Mouse (Mus musculus) stomach, embryonic 16.5 days (tissue): ENCODE measurements around the gene Dcp1b. TPM values are rescaled to one million over a fixed set of nuclear protein-coding genes. Genes with fewer than 3 reads are reported as not detected.

ENCODE experiments used
- ATAC-seq: fragments of 200-750 bp; cut with Nextera tagmentation; 2 replicates; pipeline ENCODE4 v1.8.0; 2017; ENCODE audit warnings: moderate number of reproducible peaks, moderate TSS enrichment; ENCODE audit not compliant: insufficient read depth, low FRiP score
- H3K27ac ChIP-seq: fragments of 300-500 bp; sonication (generic); 2 replicates; pipeline ENCODE4 v1.5.1; 2014; ENCODE audit warnings: low read length
- H3K27me3 ChIP-seq: fragments of 300-500 bp; sonication (generic); 2 replicates; pipeline ENCODE4 v1.6.1; 2014; ENCODE audit warnings: low read length, control low read depth, mixed read lengths; ENCODE audit not compliant: control insufficient read depth, insufficient read depth
- H3K36me3 ChIP-seq: fragments of 300-500 bp; sonication (generic); 2 replicates; pipeline ENCODE4 v1.6.1; 2014; ENCODE audit warnings: low read length; ENCODE audit not compliant: control insufficient read depth, insufficient read depth
- H3K4me1 ChIP-seq: fragments of 300-500 bp; sonication (generic); 2 replicates; pipeline ENCODE4 v1.6.1; 2014; ENCODE audit warnings: low read length, control low read depth, mixed read lengths; ENCODE audit not compliant: control insufficient read depth, insufficient read depth
- H3K4me2 ChIP-seq: fragments of 300-500 bp; sonication (generic); 2 replicates; pipeline ENCODE4 v1.6.1; 2014; ENCODE audit warnings: low read depth, low read length, mixed read lengths
- H3K4me3 ChIP-seq: fragments of 300-500 bp; sonication (generic); replicated peaks from 2 replicates; pipeline ENCODE4 v1.5.1; 2014; ENCODE audit warnings: mild to moderate bottlenecking, low read length
- H3K9ac ChIP-seq: fragments of 300-500 bp; sonication (generic); 2 replicates; pipeline ENCODE4 v1.6.1; 2014; ENCODE audit warnings: low read length
- H3K9me3 ChIP-seq: fragments of 300-500 bp; sonication (generic); replicated peaks from 2 replicates; pipeline ENCODE4 v1.6.1; 2016; ENCODE audit warnings: low read length, control low read depth; ENCODE audit not compliant: control insufficient read depth
- WGBS: fragments of 180-500 bp; shearing (Covaris S2); extraction: QIAGEN DNeasy Blood & Tissue Kit; methylation state at CpG from one replicate; pipeline ENCODE4 v1.1.7; 2014; 5-methylcytosine and 5-hydroxymethylcytosine counted together
- polyA plus RNA-seq: library from polyadenylated mRNA; unstranded; fragments of >200 nt; fragmentation: Nextera tagmentation; extraction: Ambion mirVana; gene quantifications from 2 replicates; pipeline ENCODE4 v1.2.1, GENCODE M21; 2015

The Dcp1b gene
- polyA plus RNA-seq, 1 experiment from 2014 or later: 8.3 TPM

DNA sequence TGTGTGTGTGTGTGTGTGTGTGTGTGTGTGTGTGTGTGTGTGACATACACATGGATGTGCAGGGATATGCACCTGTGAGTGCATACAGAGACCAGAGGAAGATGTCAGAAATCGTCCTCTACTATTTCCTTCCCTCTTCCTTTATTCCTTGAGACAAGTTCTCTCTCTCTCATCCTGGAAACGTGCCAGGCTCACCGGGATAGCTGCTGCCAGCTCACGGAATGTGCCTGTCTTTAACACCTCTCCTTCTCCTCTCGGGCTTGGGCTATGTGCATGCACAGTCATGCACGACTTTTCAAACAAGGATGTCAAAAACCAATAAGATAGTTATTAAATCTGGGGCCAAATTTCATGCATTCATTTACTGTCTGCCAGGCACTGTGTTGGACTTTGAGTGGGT, 12.6 kb downstream of the Dcp1b start:
- ATAC-seq: no peak
- Histone ChIP-seq H3K4me2 (no peak overlapping the region), H3K27ac (no peak overlapping the region), H3K9ac (no peak overlapping the region), H3K9me3 (no peaks in the 10 kb centered on the region), H3K4me3 (no peak overlapping the region), H3K36me3 (peaks cover 3% of the 10 kb centered on the region; the same call in 1 of the 2 replicates), H3K27me3 (no peaks in the 10 kb centered on the region), H3K4me1 (no peaks in the 10 kb centered on the region)
- 74% methylated on average over 6 of the region's 6 CpGs for WGBS

DNA sequence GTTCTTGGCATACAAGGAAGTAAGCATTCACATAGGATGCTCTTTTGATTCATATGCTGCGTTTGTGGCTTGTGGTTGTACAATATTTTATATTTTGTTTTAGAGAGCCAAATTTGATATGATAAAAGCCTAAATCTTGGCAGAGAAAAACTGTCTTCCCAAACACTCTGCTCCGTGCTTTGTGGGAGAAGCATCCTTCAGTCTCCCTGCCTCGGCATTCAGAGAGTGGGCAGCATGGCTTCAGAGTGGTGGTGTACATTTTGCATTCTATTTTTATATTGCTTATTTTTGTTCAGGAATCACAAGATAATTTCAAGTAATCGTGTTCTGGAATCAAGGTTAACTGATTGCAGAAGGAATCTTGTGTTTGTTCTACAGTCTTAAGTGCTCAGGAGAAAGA, 16.4 kb downstream of the Dcp1b start:
- no peak overlapping the region for H3K4me3 ChIP-seq
- no peak overlapping the region for H3K9ac ChIP-seq
- ATAC-seq: no peak
- no peak overlapping the region for H3K27ac ChIP-seq
- H3K36me3 ChIP-seq: peaks cover 3% of the 10 kb centered on the region; the same call in 1 of the 2 replicates
- no peak overlapping the region for H3K4me2 ChIP-seq
- no peaks in the 10 kb centered on the region; the same call in 1 of the 2 replicates for H3K4me1 ChIP-seq
- WGBS: 87% methylated on average over 4 of the region's 4 CpGs
- no peaks in the 10 kb centered on the region for H3K27me3 ChIP-seq
- no peaks in the 10 kb centered on the region for H3K9me3 ChIP-seq

DNA sequence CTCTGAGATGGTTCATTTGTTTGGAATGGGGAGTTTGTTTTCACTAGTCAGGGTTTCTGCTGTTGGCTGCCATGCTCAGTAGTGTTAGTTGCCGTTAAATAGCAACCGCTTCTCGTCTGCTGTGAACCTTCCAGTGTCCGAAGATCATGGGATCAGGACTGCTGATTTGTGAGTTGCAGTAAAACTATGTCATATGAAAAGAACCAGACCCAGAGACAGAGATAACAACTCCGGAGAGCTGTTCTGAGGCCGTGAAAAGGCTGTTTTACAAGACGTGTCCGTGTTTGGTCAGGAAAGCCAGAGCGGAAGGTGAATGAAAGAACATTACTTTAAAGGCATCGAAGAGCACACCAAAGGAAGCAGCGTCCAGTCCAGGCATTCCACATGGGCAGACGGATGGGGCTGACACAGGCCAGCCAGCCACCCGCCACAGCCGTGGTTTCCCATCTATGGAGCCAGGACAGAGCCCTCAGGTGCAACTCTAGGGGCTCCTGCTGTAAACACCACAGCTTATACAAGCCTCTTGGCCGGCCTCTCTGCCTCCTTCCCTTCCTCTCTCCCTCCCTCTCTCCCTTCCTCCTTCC, 18.6 kb downstream of the Dcp1b start:
- H3K4me1 ChIP-seq: peaks cover under 1% of the 10 kb centered on the region; the same call in 1 of the 2 replicates
- no peak overlapping the region for H3K4me2 ChIP-seq
- H3K27ac ChIP-seq: peak overlapping the region; percentile 64
- H3K36me3 ChIP-seq: peaks cover 3% of the 10 kb centered on the region; the same call in 1 of the 2 replicates
- H3K9me3 ChIP-seq: no peaks in the 10 kb centered on the region
- ATAC-seq: peak; percentile 50; the same call in 1 of the 2 replicates
- WGBS: 65% methylated on average over 15 of the region's 15 CpGs
- no peak overlapping the region for H3K4me3 ChIP-seq
- no peaks in the 10 kb centered on the region for H3K27me3 ChIP-seq
- H3K9ac ChIP-seq: no peak overlapping the region

- peak overlapping the region; percentile 64; the same call in 1 of the 2 replicates for H3K27ac ChIP-seq
- no peak overlapping the region for H3K4me3 ChIP-seq
- 70% methylated on average over 9 of the region's 9 CpGs for WGBS
- H3K4me1 ChIP-seq: peaks cover 3% of the 10 kb centered on the region; the same call in 1 of the 2 replicates
- ATAC-seq: no peak
- H3K36me3 ChIP-seq: peaks cover 3% of the 10 kb centered on the region; the same call in 1 of the 2 replicates
- H3K9me3 ChIP-seq: no peaks in the 10 kb centered on the region
- H3K27me3 ChIP-seq: no peaks in the 10 kb centered on the region
- H3K9ac ChIP-seq: no peak overlapping the region
- H3K4me2 ChIP-seq: no peak overlapping the region
Measured at GRCm38 (mm10) chr6:119194161-119194560, 19.1 kb downstream of the Dcp1b start.

DNA sequence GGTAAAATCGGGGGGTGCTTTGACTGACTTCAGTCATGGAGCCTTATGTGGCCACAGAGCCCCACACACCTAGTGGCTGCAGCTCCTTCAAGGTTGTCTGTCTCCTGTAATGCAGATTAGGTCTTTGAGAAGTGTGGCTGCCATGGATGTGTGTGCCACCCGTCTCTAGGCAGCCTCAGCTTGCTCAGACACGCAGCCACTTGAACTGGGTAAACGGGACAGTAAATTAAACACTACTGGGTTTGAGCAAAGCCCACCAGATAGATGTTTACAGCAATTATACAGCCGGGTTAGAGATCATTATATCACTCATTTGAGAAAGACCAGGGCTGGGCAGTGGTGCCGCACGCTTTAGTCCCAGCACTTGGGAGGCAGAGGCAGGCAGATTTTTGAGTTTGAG, 19.5 kb downstream of the Dcp1b start:
- Histone ChIP-seq H3K27me3 (no peaks in the 10 kb centered on the region), H3K4me1 (peaks cover 3% of the 10 kb centered on the region; the same call in 1 of the 2 replicates), H3K9ac (no peak overlapping the region), H3K4me3 (no peak overlapping the region), H3K9me3 (no peaks in the 10 kb centered on the region), H3K27ac (no peak overlapping the region), H3K4me2 (no peak overlapping the region), H3K36me3 (peaks cover 3% of the 10 kb centered on the region; the same call in 1 of the 2 replicates)
- 65% methylated on average over 7 of the region's 7 CpGs for WGBS
- no peak for ATAC-seq

DNA sequence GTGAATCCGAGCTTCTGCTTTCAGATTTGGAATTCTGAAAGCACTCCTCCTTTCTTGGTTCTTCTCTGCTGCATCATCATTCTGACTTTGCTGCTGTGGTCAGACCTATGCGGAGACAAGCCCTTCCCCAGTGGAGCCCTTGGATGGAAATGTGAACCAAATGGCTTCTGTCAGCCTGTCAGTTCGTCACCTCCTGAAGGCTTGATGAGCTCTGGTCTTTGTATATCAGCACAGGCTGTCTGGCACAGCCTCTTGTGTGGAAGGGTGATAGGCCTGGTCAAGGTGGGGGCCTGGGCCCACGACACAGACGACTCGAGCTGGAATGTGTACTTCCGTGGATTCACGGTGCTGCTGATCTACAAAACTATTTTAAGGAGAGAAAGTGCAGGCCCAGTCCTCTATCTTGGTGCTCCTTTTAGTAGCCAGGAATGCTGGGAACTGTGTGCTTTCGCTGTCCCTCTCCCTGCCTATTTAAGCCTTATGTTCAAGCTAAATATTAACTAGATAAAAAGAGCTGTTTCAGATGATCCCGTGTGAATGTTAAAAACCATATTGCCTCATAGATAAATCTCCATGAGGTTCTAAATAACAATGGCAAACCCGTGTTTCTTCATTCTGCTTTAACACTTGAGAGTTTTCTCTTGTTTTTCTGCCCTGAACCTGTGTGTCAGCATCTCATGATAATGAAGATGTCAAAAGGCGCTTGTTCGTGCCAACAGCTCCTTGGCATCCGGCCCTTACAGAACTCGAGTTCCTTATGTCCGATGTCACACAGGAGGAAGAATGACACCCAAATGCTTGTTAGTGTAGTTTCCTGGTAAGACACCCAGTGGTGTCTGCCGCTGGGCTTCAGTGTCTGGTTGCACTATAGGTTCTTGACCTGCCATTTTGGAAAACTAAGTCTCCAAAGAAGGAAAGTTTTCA, 21.6 kb downstream of the Dcp1b start, which contains the start of gene Cacna1c:
Gene Cacna1c, minus strand, starts transcription at position 37 of the 924 bp plus-strand sequence.
- peak; percentile 42; the same call in 1 of the 2 replicates for ATAC-seq
- no peaks in the 10 kb centered on the region for H3K27me3 ChIP-seq

DNA sequence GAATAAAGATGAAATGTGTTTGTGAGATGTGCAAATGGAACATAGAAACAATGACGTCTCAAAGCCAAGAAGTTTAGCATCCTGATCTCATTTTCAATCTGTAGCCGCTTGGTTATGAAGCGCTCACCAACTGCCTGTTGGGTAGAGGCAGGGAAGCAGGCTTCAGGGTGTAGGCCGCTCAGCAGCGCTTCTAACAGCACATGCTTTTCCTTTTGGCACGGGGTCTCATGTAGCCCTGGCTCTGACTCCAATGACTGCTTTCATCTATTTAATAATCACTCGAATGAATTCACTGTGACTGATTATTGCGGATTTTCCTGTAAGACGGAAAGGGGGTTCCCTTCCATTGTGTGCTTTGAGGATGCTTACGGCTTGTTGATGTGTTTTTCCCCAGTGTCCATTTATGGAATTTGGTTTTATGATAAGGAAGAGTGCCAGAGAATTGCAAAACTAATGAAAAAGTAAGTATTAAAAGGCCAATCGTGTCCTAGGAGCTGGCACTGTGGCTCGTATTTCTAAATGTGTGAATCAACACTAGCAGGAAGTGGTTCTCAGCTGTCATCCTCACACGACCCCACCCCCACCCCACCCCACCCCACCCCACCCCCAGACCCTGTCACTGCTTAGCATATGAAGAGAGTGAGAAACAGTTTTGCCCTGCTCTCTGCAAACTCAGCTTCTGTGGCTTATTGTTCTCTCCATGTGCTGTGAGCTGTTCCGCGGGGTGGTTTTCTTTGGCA, 23.7 kb downstream of the Dcp1b start:
- no peak for ATAC-seq
- 50% methylated on average over 15 of the region's 15 CpGs for WGBS

More for the DNA sequence above, 21.6 kb downstream of the Dcp1b start, which contains the start of gene Cacna1c:
- H3K4me3 ChIP-seq: no peak within 1 kb of the TSS
- H3K9me3 ChIP-seq: no peaks in the 10 kb centered on the region
- WGBS: 48% methylated on average over 17 of the region's 17 CpGs
- no peak within 1 kb of the TSS for H3K4me2 ChIP-seq
- 0 out of 2 replicates have a peak within 1 kb of the TSS, but pooled peaks have one; percentile 24 for H3K9ac ChIP-seq
- peaks cover 3% of the 10 kb centered on the region; the same call in 1 of the 2 replicates for H3K36me3 ChIP-seq
- H3K4me1 ChIP-seq: peaks cover 3% of the 10 kb centered on the region; the same call in 1 of the 2 replicates
- 0 out of 2 replicates have a peak within 1 kb of the TSS, but pooled peaks have one; percentile 26 for H3K27ac ChIP-seq

DNA sequence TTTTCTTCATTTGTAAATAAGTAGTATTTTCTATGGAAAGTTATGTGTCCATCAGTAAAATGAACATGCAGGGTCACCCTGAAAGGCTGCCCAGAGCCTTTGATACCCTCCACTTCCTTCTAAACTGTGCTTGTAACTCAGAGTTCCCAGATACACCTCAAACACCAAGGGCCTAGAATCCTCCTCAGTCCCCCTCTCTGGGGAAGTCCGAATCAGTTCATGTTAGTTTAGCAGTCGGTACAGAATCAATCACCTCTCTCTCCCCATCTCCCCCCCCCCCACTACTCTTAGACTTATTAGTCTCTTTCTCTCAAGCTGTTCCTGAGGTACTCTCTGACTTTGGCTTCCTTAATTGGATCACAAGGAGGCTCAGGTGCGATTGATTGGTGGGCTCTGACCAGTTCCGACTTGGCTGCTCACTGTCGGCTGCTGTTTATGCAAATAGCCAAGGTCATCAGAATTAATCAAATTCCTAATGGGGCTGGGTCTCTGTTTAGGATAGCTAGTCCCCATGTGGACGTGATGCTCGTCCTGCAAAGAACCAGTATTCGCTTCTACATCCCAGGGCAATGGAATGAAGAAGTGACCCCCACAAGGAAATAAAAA, 24.3 kb downstream of the Dcp1b start:
- ATAC-seq: no peak
- no peak overlapping the region for H3K4me3 ChIP-seq
- no peak overlapping the region for H3K9ac ChIP-seq
- no peak overlapping the region for H3K27ac ChIP-seq
- peaks cover 3% of the 10 kb centered on the region; the same call in 1 of the 2 replicates for H3K4me1 ChIP-seq
- no peaks in the 10 kb centered on the region for H3K27me3 ChIP-seq
- H3K36me3 ChIP-seq: no peaks in the 10 kb centered on the region
- no peaks in the 10 kb centered on the region for H3K9me3 ChIP-seq
- H3K4me2 ChIP-seq: no peak overlapping the region
- 51% methylated on average over 8 of the region's 8 CpGs for WGBS

More for the DNA sequence above, 23.7 kb downstream of the Dcp1b start:
- H3K4me1 ChIP-seq: peaks cover 3% of the 10 kb centered on the region; the same call in 1 of the 2 replicates
- H3K4me3 ChIP-seq: no peak overlapping the region
- no peak overlapping the region for H3K9ac ChIP-seq
- H3K27me3 ChIP-seq: no peaks in the 10 kb centered on the region
- H3K4me2 ChIP-seq: no peak overlapping the region
- no peak overlapping the region for H3K27ac ChIP-seq
- no peaks in the 10 kb centered on the region for H3K9me3 ChIP-seq
- H3K36me3 ChIP-seq: no peaks in the 10 kb centered on the region
